Mouse (Mus musculus) hindbrain, embryonic 14.5 days (tissue): ENCODE data around the gene Gm8113. TPM values are rescaled to one million over a fixed set of nuclear protein-coding genes. Genes with fewer than 3 reads are reported as not detected.
"Not testable (repeated sequence)": the region's sequence is repeated elsewhere in the genome, so short reads cannot be mapped to it uniquely, and the experiment has no call there.

Experiments used
- ATAC-seq: fragments of 200-750 bp; cut with Nextera tagmentation; 2 replicates; pipeline ENCODE4 v1.8.0; 2017; ENCODE audit warnings: moderate number of reproducible peaks, mild to moderate bottlenecking, moderate TSS enrichment, moderate library complexity; ENCODE audit not compliant: low FRiP score
- DNase-seq: peaks from one replicate; pipeline ENCODE4 v3.0.0-alpha.2; 2015; ENCODE audit warnings: low spot score
- H3K27ac ChIP-seq: fragments of 300-500 bp; sonication (generic); 2 replicates; pipeline ENCODE4 v1.5.1; 2014; ENCODE audit warnings: mild to moderate bottlenecking, moderate library complexity
- H3K27me3 ChIP-seq: fragments of 300-500 bp; sonication (generic); 2 replicates; pipeline ENCODE4 v1.6.1; 2014; ENCODE audit warnings: mild to moderate bottlenecking, low read length, mixed read lengths; ENCODE audit not compliant: control insufficient read depth, insufficient read depth
- H3K36me3 ChIP-seq: fragments of 300-500 bp; sonication (generic); replicated peaks from 2 replicates; pipeline ENCODE4 v1.6.1; 2014; ENCODE audit not compliant: control insufficient read depth, insufficient read depth
- H3K4me1 ChIP-seq: fragments of 300-500 bp; sonication (generic); replicated peaks from 2 replicates; pipeline ENCODE4 v1.6.1; 2014; ENCODE audit warnings: antibody characterized with exemption, low read length, mixed read lengths; ENCODE audit not compliant: control insufficient read depth, insufficient read depth
- H3K4me2 ChIP-seq: fragments of 300-500 bp; sonication (generic); replicated peaks from 2 replicates; pipeline ENCODE4 v1.6.1; 2014; ENCODE audit warnings: mild to moderate bottlenecking, moderate library complexity
- H3K4me3 ChIP-seq: fragments of 300-500 bp; sonication (generic); replicated peaks from 2 replicates; pipeline ENCODE4 v1.5.1; 2014; ENCODE audit warnings: mild to moderate bottlenecking, low read length
- H3K9ac ChIP-seq: fragments of 300-500 bp; sonication (generic); 2 replicates; pipeline ENCODE4 v1.6.1; 2014
- H3K9me3 ChIP-seq: fragments of 300-500 bp; sonication (generic); 2 replicates; pipeline ENCODE4 v1.6.1; 2016; ENCODE audit warnings: low read length; ENCODE audit not compliant: control insufficient read depth
- WGBS: fragments of 180-500 bp; shearing (Covaris S2); extraction: QIAGEN DNeasy Blood & Tissue Kit; methylation state at CpG from one replicate; pipeline ENCODE4 v1.1.7; 2014; 5-methylcytosine and 5-hydroxymethylcytosine counted together
- polyA plus RNA-seq: library from polyadenylated mRNA; unstranded; fragments of >200 nt; fragmentation: Nextera tagmentation; extraction: Ambion mirVana; gene quantifications from 2 replicates; pipeline ENCODE4 v1.2.1, GENCODE M21; 2014

Gm8113 gene
- polyA plus RNA-seq = 6.7 and 8.6 TPM in 2 replicates

DNA sequence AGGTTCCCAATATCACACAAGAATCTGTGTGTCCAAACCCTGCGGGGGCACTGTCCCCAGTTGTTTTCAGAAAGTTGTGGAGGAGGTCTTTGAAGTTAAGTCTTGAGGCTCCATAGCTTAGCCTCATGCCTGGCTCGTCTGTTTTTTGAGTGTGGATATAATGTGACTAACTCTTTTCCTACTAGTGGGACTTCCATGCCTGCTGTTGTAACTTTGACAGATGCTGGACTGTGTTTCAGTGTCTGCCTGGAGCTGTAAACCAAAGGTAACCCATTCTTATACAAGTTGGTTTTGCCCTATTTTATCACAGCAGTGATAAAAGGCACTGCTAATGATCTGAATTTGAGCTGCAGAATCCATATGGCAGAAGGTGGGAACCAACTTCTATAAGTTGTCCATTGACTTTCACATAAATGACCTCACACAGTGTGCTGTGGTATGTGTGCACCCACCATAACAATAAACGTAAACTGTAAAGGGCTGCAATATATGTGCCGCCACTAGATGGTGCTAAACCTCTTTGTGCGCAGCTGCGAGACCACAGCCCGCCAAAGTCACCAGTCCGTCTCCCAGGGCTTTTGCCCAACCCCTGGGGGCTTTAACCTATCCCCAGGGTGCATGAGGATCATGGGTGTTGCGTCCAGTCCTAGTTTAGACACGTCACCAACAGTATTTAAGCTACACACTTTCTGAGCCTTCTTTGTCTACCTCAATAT, at the start of gene Gm8113:
TSS of gene Gm8113 (plus strand) at position 703 of the 716 bp plus-strand sequence.
- H3K27me3 ChIP-seq, H3K4me1 ChIP-seq, H3K36me3 ChIP-seq, H3K9me3 ChIP-seq: not testable (repeated sequence)
- WGBS = 11% methylated on average over 10 of the region's 10 CpGs
- H3K4me3 ChIP-seq = peak within 1 kb of the TSS; percentile 46
- DNase-seq (peak; percentile 94), ATAC-seq (peak; percentile 96)
- H3K4me2 ChIP-seq = peak within 1 kb of the TSS; percentile 60
- H3K9ac ChIP-seq = peak within 1 kb of the TSS; percentile 69
- H3K27ac ChIP-seq = peak within 1 kb of the TSS; percentile 82

DNA sequence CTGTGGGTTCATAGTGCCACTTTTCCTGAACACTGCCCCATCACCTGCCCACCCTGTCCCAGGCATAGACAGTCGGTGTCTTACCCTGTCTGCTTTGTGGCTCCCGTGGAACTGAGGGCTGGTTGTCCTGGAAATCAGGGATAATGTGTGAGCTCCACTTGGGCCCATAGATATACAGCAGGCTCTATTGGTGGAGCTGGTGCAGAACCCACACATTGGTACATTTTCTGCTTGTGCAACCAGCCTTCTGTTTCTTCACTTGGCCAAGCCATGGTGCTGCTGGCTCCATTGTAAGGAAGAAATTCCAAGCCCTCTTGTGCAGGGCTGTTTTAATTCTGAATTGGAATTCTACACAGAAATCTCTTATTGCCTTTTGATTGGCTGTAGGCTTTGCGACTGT, 49.8 kb upstream of the Gm8113 start, which contains the start of gene Ear1:
TSS of gene Ear1 (minus strand) at position 101 of the 400 bp plus-strand sequence.
- not testable (repeated sequence) for DNase-seq, ATAC-seq, H3K4me3 ChIP-seq, H3K9me3 ChIP-seq, H3K27ac ChIP-seq, H3K4me1 ChIP-seq, H3K9ac ChIP-seq, H3K27me3 ChIP-seq, H3K4me2 ChIP-seq, H3K36me3 ChIP-seq
- 97% methylated on average over 3 of the region's 3 CpGs for WGBS

DNA sequence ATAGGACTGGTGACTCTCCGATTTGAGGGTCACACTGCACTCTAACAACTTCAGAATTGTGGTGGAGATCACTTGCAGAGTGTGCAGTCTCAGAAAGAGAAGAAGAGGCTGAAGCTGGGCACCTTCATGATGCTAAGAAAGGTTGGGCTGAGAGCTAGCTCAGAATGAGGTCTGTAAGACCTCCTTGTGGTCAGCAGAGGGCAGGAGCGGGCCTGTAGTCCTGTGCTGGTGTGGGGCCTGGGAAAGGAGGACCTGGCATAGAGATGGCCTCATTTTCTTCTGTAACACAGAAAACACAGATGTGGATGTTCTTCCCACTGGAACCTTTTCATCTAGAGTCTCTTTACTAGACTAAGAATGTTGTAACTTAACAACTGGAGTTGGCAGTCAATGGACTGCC, 47.4 kb upstream of the Gm8113 start:
- not testable (repeated sequence) for H3K27me3 ChIP-seq, DNase-seq, H3K9ac ChIP-seq, H3K9me3 ChIP-seq, H3K4me1 ChIP-seq, H3K4me2 ChIP-seq, ATAC-seq, H3K27ac ChIP-seq, H3K36me3 ChIP-seq, H3K4me3 ChIP-seq
- WGBS = 50% methylated on average over 1 of the region's 2 CpGs

DNA sequence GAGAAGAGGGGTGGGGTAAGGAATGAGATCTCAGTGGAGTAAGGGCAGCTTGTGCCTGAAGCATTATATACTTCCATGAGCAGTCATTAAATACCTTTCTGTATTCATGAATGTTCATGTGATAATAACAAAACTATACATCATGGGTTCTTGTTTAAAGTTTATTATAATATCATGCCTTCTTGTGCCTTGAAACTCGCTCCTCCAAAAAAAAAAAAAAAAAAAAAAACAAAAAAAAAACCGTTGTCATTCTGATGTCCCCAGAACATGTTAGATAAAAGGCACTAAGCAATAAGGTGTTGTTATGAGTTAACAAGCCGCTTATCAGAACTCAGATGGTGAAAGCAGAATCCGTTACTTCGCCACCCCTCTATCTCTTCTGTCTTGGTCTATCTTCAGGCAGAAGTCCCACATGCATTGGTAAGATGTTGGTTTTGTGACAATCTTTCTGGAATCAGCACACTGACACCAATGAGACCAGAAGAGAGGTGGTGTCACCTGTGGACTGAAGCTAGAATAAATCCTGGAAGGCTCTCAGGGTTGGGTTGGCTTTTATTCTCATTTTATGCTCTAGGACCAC, 45.1 kb upstream of the Gm8113 start:
- H3K4me1 ChIP-seq, H3K4me2 ChIP-seq, H3K36me3 ChIP-seq, H3K9ac ChIP-seq, H3K27me3 ChIP-seq, DNase-seq, H3K4me3 ChIP-seq, ATAC-seq, H3K27ac ChIP-seq, H3K9me3 ChIP-seq: not testable (repeated sequence)
- WGBS = 92% methylated on average over 4 of the region's 5 CpGs

DNA sequence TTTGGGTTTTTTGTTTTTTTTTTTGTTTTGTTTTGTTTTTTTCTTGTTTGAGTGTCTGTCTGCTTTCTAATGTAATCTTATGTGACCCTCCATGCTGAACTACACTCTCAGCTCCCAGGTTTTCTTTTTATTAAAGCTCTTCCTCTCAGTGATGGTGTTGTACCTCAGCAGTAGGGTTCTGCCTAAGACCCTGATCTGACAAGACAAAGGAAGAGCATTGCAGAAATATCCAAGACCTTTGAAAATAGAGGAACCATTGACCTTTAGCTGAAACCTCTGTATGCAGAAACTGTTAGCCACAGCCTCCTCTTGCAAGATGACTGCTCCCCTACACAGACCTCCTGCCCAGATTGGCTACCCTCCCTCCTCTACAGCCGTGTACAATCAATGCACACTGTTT, 39.0 kb upstream of the Gm8113 start:
- ATAC-seq, H3K27ac ChIP-seq, H3K9ac ChIP-seq, H3K4me2 ChIP-seq, H3K36me3 ChIP-seq, H3K4me3 ChIP-seq, H3K4me1 ChIP-seq, DNase-seq, H3K9me3 ChIP-seq, H3K27me3 ChIP-seq: not testable (repeated sequence)
- WGBS = 71% methylated on average over 1 of the region's 1 CpGs

DNA sequence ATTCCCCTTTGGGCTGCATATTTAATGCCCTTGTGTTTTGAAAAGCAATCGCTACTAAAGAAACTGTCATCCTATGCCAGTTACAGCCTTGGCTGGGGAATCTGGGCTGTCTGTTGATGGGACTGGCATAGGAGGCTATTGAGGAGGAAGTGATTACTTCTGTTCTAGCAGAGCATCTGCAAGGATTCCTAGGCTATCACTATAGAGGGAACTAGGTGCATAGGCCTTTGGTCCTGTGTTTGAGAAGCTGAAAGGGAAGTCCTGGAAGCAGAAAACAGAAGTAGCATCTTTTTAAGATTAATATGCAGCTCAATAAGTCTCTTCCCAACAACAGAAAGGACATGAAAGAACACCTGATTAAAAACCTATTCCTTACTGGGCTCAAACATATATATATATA, 33.9 kb upstream of the Gm8113 start:
- WGBS = no CpG with 5 or more reads among the region's 1 CpGs
- H3K27me3 ChIP-seq, H3K4me3 ChIP-seq, H3K9me3 ChIP-seq, H3K4me1 ChIP-seq, H3K9ac ChIP-seq, ATAC-seq, DNase-seq, H3K27ac ChIP-seq, H3K4me2 ChIP-seq, H3K36me3 ChIP-seq: not testable (repeated sequence)

DNA sequence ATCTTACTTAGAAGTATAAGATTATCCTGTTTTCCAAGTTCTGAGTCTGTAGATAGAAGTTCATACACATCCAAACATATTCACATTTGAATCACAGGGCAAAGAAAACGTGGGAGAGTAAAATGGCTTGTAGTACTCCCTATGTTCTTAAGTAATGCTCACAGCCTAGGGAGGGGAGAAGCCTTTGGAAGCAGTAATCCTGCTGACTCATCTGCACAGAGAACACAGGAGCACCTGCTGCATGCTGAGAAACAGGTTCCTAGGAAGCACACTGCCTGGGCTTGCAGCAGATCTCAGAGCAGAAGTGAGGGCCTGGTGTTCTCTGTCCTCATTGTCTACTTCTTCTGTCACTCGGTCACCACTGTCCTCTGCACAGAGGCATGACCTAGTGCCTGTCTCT, 29.8 kb upstream of the Gm8113 start:
- not testable (repeated sequence) for H3K9me3 ChIP-seq, H3K36me3 ChIP-seq, DNase-seq, ATAC-seq, H3K27me3 ChIP-seq, H3K27ac ChIP-seq, H3K4me1 ChIP-seq, H3K9ac ChIP-seq, H3K4me2 ChIP-seq, H3K4me3 ChIP-seq
- WGBS = 35% methylated on average over 1 of the region's 2 CpGs

DNA sequence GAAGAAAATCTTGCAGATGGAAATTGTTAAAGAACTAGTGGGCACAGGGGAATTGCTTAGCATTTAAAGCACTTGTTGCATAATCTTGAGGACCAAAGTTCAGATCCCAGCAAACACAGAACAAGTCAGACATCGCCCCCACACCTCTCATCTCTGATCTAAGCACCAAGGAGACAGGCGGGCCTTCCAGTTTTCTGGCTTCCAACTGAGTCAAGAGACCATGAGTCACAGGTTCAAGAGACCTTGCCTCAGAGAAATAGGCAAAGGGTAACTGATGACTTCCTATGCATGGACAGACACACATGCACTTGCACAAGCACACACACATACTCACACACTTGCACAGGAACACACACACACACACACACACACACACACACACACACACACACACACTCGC, 26.6 kb upstream of the Gm8113 start:
- H3K4me3 ChIP-seq, H3K9ac ChIP-seq, H3K4me1 ChIP-seq, DNase-seq, H3K9me3 ChIP-seq, ATAC-seq, H3K4me2 ChIP-seq, H3K27ac ChIP-seq, H3K27me3 ChIP-seq, H3K36me3 ChIP-seq: not testable (repeated sequence)
- 96% methylated on average over 3 of the region's 3 CpGs for WGBS

DNA sequence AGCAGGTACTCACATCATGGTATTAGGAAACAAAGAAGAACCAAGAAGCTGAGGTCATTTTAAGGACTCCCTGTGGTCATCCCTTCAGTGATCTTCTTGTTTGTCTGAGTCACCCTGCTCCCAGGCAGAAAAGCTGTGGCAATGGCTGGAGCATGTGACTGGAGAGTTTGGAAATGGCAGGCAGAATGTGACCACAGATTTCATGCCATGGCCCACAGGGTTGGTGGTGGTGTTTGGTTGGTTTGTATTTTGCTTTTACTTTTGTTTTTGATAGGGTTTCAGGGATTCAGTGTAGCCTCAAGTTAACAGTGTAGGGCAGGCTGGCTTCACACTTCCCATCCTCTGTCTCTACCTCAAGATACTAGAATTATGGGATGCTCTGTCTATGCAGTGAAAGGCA, 7.0 kb upstream of the Gm8113 start:
- H3K27ac ChIP-seq, H3K36me3 ChIP-seq, H3K9me3 ChIP-seq, H3K9ac ChIP-seq, H3K4me1 ChIP-seq, DNase-seq, H3K4me2 ChIP-seq, H3K27me3 ChIP-seq, ATAC-seq, H3K4me3 ChIP-seq: not testable (repeated sequence)
